ENCODE assay signal across 18 mouse cellular contexts in the genomic region with DNA sequence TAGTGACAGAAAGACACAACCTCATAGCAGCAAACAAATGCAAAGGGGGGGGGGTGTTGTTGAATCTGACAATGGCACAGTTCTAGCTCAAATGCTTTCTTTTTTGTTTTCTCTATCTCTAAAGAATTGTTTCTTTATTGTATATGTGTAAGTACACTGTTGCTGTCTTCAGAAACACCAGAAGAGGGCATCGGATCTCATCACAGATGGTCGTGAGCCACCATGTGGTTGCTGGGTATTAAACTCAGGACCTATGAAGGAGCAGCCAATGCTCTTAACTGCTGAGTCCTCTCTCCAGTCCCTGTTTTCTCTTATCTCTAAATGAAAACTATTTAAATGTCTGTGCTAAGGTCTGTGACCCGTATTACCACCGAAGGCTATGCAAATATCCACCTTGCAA.
DNase-seq lines count a peak whose midpoint lies in the region; ATAC-seq and TF ChIP-seq lines count a peak whose summit lies in the region.
"Had no signal": no experiment of that assay in that cellular context is flagged by ENCODE, and none has a peak within 500 bp of the region (broad histone marks: within the 10 kb centered on the region; RNA-seq: fewer than 3 reads in every experiment).

No protein-coding gene starts in this region.

- ATAC-seq in hindbrain, postnatal 0 days: no peak
- ATAC-seq in hindbrain, embryonic 12.5 days (ENCODE audit: low FRiP score): no peak
- no peak for ATAC-seq in lung, postnatal 0 days
- ATAC-seq in activated CD4-positive, CD25-positive, alpha-beta regulatory T cell, adult 4 months: no peak
- ATAC-seq: midbrain, embryonic 13.5 days had no signal

- TF ChIP-seq EP300 in lung, postnatal 0 days (IDR thresholded peaks at IDR 0.05): no peak

- no peaks in the 10 kb centered on the region for H3K4me1 ChIP-seq in hindbrain, postnatal 0 days (ENCODE audit: insufficient read depth, low read length)
- H3K4me1 ChIP-seq in hindbrain, embryonic 12.5 days: no peaks in the 10 kb centered on the region
- no peaks in the 10 kb centered on the region for H3K4me1 ChIP-seq in lung, postnatal 0 days (ENCODE audit: insufficient read depth, low read depth, low read length)
- H3K4me1 ChIP-seq: hindbrain, embryonic 10.5 days; limb, embryonic 15.5 days; midbrain, embryonic 13.5 days had no signal

- H3K4me2 ChIP-seq in hindbrain, postnatal 0 days (ENCODE audit: low read depth, low read length): no peak overlapping the region
- no peak overlapping the region for H3K4me2 ChIP-seq in hindbrain, embryonic 12.5 days (replicated peaks)
- H3K4me2 ChIP-seq in lung, postnatal 0 days (replicated peaks; ENCODE audit: low read depth, low read length): no peak overlapping the region
- H3K4me2 ChIP-seq: embryonic facial prominence, embryonic 15.5 days; limb, embryonic 15.5 days; midbrain, embryonic 13.5 days had no signal

- TF ChIP-seq POLR2A in brain, embryonic 14.5 days (IDR thresholded peaks at IDR 0.05; ENCODE audit: borderline replicate concordance, extremely low read depth, insufficient read depth, insufficient read length, poor library complexity, severe bottlenecking): no peak

- no peak overlapping the region for H3K9ac ChIP-seq in hindbrain, postnatal 0 days (replicated peaks; ENCODE audit: low read length)
- H3K9ac ChIP-seq in hindbrain, embryonic 12.5 days: no peak overlapping the region
- H3K9ac ChIP-seq in lung, postnatal 0 days (replicated peaks; ENCODE audit: low read depth): no peak overlapping the region
- H3K9ac ChIP-seq: embryonic facial prominence, embryonic 15.5 days; limb, embryonic 15.5 days; midbrain, embryonic 13.5 days had no signal

- no peak overlapping the region for H3K27ac ChIP-seq in hindbrain, postnatal 0 days
- no peak overlapping the region for H3K27ac ChIP-seq in hindbrain, embryonic 12.5 days
- H3K27ac ChIP-seq in lung, postnatal 0 days (ENCODE audit: low read length): no peak overlapping the region
- H3K27ac ChIP-seq: embryonic facial prominence, embryonic 15.5 days; hindbrain, embryonic 10.5 days; limb, embryonic 15.5 days; midbrain, embryonic 13.5 days had no signal

- no peaks in the 10 kb centered on the region for H3K9me3 ChIP-seq in hindbrain, postnatal 0 days (ENCODE audit: low read length)
- no peaks in the 10 kb centered on the region for H3K9me3 ChIP-seq in hindbrain, embryonic 12.5 days (replicated peaks)
- H3K9me3 ChIP-seq in lung, postnatal 0 days (ENCODE audit: low read length): no peaks in the 10 kb centered on the region
- H3K9me3 ChIP-seq: embryonic facial prominence, embryonic 15.5 days; hindbrain, embryonic 10.5 days; limb, embryonic 15.5 days; midbrain, embryonic 13.5 days had no signal

- no peaks in the 10 kb centered on the region for H3K36me3 ChIP-seq in hindbrain, postnatal 0 days (ENCODE audit: insufficient read depth, low read length)
- H3K36me3 ChIP-seq in hindbrain, embryonic 12.5 days: no peaks in the 10 kb centered on the region
- no peaks in the 10 kb centered on the region for H3K36me3 ChIP-seq in lung, postnatal 0 days (ENCODE audit: insufficient read depth, low read length)
- H3K36me3 ChIP-seq: embryonic facial prominence, embryonic 15.5 days; hindbrain, embryonic 10.5 days; limb, embryonic 15.5 days; midbrain, embryonic 13.5 days had no signal

- peak; percentile 2 for DNase-seq in cerebellum, adult 9-10 months
- no peak for DNase-seq in cerebellum, adult 11-12 months
- DNase-seq in hindbrain, postnatal 0 days (ENCODE audit: low spot score): no peak
- no peak for DNase-seq in lung, postnatal 0 days (ENCODE audit: low spot score)
- DNase-seq in lung, postnatal 36 days: no peak
- peak; percentile 25 for DNase-seq in brain, embryonic 14.5 days (ENCODE audit: low read depth)
- DNase-seq: adrenal gland, adult 2 months; B cell, adult 2 months; cerebellum, adult 11 months; layer of hippocampus, adult 9-11 months; lung, adult 18-20 months; thymus, adult 18-20 months had no signal

- 74% methylated on average over 4 of the region's 4 CpGs for WGBS in hindbrain, postnatal 0 days
- 78% methylated on average over 4 of the region's 4 CpGs for WGBS in hindbrain, embryonic 12.5 days
- WGBS in lung, postnatal 0 days: 75% methylated on average over 4 of the region's 4 CpGs

- no peaks in the 10 kb centered on the region for H3K27me3 ChIP-seq in hindbrain, postnatal 0 days (ENCODE audit: insufficient read depth, low read length)
- H3K27me3 ChIP-seq in hindbrain, embryonic 12.5 days: no peaks in the 10 kb centered on the region
- no peaks in the 10 kb centered on the region for H3K27me3 ChIP-seq in lung, postnatal 0 days (replicated peaks; ENCODE audit: insufficient read depth, low read length)
- H3K27me3 ChIP-seq: embryonic facial prominence, embryonic 15.5 days; limb, embryonic 15.5 days; midbrain, embryonic 13.5 days had no signal

- no peak overlapping the region for H3K4me3 ChIP-seq in hindbrain, postnatal 0 days (ENCODE audit: low read length)
- H3K4me3 ChIP-seq in hindbrain, embryonic 12.5 days: no peak overlapping the region
- H3K4me3 ChIP-seq in lung, postnatal 0 days (ENCODE audit: low read depth, low read length): no peak overlapping the region
- H3K4me3 ChIP-seq: embryonic facial prominence, embryonic 15.5 days; hindbrain, embryonic 10.5 days; limb, embryonic 15.5 days; midbrain, embryonic 13.5 days had no signal

- TF ChIP-seq CTCF in hindbrain, postnatal 0 days (IDR thresholded peaks at IDR 0.05; ENCODE audit: low read depth): peak; percentile 52
- TF ChIP-seq CTCF in lung, postnatal 0 days (IDR thresholded peaks at IDR 0.05): peak; percentile 39
- TF ChIP-seq CTCF in brain, embryonic 14.5 days (IDR thresholded peaks at IDR 0.05; ENCODE audit: borderline replicate concordance, extremely low read depth, insufficient read depth, insufficient read length): no peak

Comparison
In these comparisons a context has a peak if more than half of its experiments do, and no peak if none do; other contexts are left out.
1. DNase-seq: peak in cerebellum, adult 9-10 months (single experiment) and brain, embryonic 14.5 days (single experiment); none in cerebellum, adult 11-12 months (single experiment), hindbrain, postnatal 0 days (single experiment), lung, postnatal 0 days (single experiment) and lung, postnatal 36 days (single experiment).